Mouse (Mus musculus): Measurements from ENCODE around the gene Sh3bgrl2. TPM values are rescaled to one million over a fixed set of nuclear protein-coding genes. Genes with fewer than 3 reads are reported as not detected.

Gene Sh3bgrl2
- polyA plus RNA-seq, 1 experiment from 2014 or later: 22.2 TPM

DNA sequence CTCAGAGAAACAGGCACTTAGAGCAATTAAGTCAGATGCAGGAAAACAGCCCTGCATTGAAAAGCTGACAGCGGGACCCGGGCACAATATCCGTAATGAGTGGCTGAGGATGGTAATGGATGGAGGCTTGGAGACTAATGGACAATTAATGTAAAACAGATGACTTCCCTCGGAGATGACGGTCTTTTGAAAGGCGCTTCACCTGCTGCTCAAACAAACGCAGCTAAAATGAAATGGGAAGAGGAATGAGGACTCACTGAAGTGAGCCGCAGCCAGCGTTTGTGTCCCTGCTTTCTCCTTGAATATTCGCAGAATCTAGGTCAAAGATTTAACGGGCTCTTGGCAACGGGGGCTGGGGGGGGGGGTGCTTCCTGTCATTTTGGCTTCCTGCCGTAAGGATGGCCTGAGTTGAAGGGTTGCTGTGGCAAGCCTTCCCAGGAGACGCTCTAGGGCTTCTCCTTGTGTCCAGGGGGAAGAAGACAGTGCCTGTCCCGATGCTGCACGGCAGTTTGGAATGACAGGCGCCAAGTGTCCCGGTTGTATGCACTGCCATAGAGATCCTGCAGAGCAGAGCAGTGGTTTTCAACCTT, 138.5 kb downstream of the Sh3bgrl2 start:
- H3K4me2 ChIP-seq (ENCODE audit: low read depth, low read length): no peak overlapping the region
- WGBS (ENCODE audit: insufficient replicate concordance): 28% methylated on average over 18 of the region's 18 CpGs
- ATAC-seq: no peak

GRCm38 (mm10) chr9:83687904-83688303, 139.8 kb downstream of the Sh3bgrl2 start:
- TF ChIP-seq CTCF (IDR thresholded peaks at IDR 0.05; ENCODE audit: low read depth) (no peak), EP300 (IDR thresholded peaks at IDR 0.05; ENCODE audit: low read depth) (no peak)
- H3K4me3 ChIP-seq (ENCODE audit: low read depth, low read length): no peak overlapping the region
- H3K4me2 ChIP-seq (ENCODE audit: low read depth, low read length): no peak overlapping the region
- no peaks in the 10 kb centered on the region for H3K27me3 ChIP-seq (ENCODE audit: insufficient read depth, low read length)
- ATAC-seq (no peak), DNase-seq (no peak)
- no peaks in the 10 kb centered on the region for H3K36me3 ChIP-seq (replicated peaks; ENCODE audit: insufficient read depth, low read length)
- WGBS (ENCODE audit: insufficient replicate concordance): 58% methylated on average over 3 of the region's 3 CpGs
- no peak overlapping the region for H3K27ac ChIP-seq (ENCODE audit: low read depth)
- H3K9ac ChIP-seq (replicated peaks): no peak overlapping the region
- no peaks in the 10 kb centered on the region for H3K9me3 ChIP-seq (ENCODE audit: low read length)
- no peaks in the 10 kb centered on the region for H3K4me1 ChIP-seq (ENCODE audit: insufficient read depth)

More for the DNA sequence above, 138.5 kb downstream of the Sh3bgrl2 start:
- H3K27ac ChIP-seq (ENCODE audit: low read depth): no peak overlapping the region
- no peaks in the 10 kb centered on the region for H3K4me1 ChIP-seq (ENCODE audit: insufficient read depth)
- no peaks in the 10 kb centered on the region for H3K27me3 ChIP-seq (ENCODE audit: insufficient read depth, low read length)
- DNase-seq: no peak
- no peaks in the 10 kb centered on the region for H3K9me3 ChIP-seq (ENCODE audit: low read length)
- TF ChIP-seq CTCF (IDR thresholded peaks at IDR 0.05; ENCODE audit: low read depth) (no peak), EP300 (IDR thresholded peaks at IDR 0.05; ENCODE audit: low read depth) (no peak)
- no peak overlapping the region for H3K4me3 ChIP-seq (ENCODE audit: low read depth, low read length)
- no peaks in the 10 kb centered on the region for H3K36me3 ChIP-seq (replicated peaks; ENCODE audit: insufficient read depth, low read length)
- H3K9ac ChIP-seq (replicated peaks): no peak overlapping the region

Other genes with a start within 250 kb of the Sh3bgrl2 start
- 0.45 and 1.3 TPM in 2 replicates for gene Lca5, start 107.2 kb upstream of the Sh3bgrl2 start, polyA plus RNA-seq (2015; fragmentation: Nextera tagmentation; extraction: Ambion mirVana)